Mouse (Mus musculus) thymus, adult 2 months (tissue): Measurements from ENCODE around the gene Lrrc1.

Experiments
- CTCF ChIP-seq: fragments of 200-500 bp; IDR thresholded peaks from 2 replicates; pipeline ENCODE4 v1.5.1; 2012; ENCODE audit warnings: mild to moderate bottlenecking, control low read depth, low read length, moderate library complexity, borderline replicate concordance; ENCODE audit not compliant: control insufficient read depth, poor library complexity, insufficient read depth; ENCODE audit errors: extremely low read depth
- POLR2A ChIP-seq: fragments of 200-500 bp; IDR thresholded peaks from 2 replicates; pipeline ENCODE4 v1.6.1; 2012; ENCODE audit warnings: mild to moderate bottlenecking, low read length, control low read depth, moderate library complexity; ENCODE audit not compliant: control insufficient read depth, poor library complexity, insufficient read depth; ENCODE audit errors: extremely low read depth

DNA sequence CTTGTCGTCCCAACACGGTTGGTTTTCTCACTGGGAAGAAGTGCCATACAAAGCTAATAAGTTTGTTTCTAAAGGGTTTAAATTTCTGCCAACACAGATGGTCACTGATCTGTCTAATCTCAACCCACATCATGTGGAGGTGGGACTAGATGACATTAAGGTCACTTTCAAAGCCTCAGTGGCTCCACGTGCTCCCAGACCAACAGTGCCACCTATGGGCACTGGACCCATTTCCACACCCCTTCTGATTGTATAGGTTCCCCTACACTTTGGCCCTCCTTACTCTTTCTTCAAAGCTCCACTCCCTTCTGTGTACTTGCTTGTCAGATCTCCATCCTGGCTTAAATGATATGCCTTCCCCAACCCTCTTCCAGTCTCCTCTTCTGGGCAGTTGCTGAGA lies 35.2 kb upstream of the Lrrc1 start:
- TF ChIP-seq POLR2A, result no peak
- no peak for TF ChIP-seq CTCF
